Mouse (Mus musculus) retina, postnatal 7 days (tissue): ENCODE measurements around the gene Rnf5.

Experiments
- DNase-seq: peaks from one replicate; pipeline ENCODE4 v3.0.0-alpha.2; 2012; ENCODE audit warnings: low read depth, low spot score

Rnf5 gene

DNA sequence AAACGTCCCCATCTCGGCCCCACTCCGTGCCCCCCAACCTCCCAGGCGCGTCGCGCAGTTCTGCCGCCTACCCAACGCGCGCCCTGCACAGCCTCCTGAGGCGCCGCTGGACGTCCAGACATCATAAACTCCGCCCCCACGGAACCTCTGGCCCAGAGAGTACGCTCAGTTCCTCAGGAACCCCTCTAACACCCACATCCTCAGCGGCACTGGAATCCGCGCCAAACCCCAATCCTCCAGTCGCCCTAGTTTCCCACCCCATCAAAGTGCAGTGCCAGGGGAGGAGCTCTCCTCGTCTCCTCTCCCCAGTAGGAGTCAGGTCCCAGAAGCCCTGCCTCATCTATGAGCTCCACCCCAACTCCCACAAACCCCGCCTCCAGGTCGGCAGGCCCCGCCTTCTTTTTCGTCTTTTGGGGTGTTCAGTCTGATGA, 28.8 kb upstream of the Rnf5 start:
- no peak for DNase-seq

GRCm38 (mm10) chr17:34631647-34632046, 28.2 kb upstream of the Rnf5 start:
- DNase-seq = no peak

- DNase-seq = no peak
These were observed 27.3 kb upstream of the Rnf5 start for GRCm38 (mm10) chr17:34630761-34631301.

- no peak for DNase-seq
These were observed 26.5 kb upstream of the Rnf5 start for GRCm38 (mm10) chr17:34629796-34630603.

DNA sequence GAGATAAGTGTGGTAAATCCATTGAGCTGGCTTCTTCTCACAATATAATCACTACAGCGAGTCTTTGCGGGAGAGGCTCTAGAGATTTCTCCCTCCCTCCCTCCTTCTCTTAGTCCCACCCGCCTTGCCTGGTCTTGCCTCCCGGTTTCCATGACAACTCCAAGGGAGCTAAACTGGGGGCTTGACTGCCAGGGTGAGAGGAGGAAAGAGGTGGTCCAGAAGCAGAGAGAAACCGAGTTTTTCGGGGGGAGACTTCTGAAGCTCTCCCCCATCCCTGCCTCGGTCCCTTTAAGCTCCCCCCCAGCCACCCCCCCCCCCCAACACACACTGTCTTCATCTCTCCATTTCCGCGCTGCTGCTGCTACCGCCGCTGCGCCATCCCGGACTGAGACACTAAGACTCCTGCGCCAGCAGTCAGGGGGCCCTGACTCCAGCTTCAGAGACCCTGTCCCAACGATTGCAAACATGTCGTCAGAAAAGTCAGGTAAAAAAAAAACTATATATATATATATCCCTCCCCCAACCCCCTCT, 25.8 kb upstream of the Rnf5 start, which contains the start of gene Prrt1:
Prrt1 (plus strand) TSS at position 313 of the 531 bp plus-strand sequence.
- DNase-seq = no peak

DNA sequence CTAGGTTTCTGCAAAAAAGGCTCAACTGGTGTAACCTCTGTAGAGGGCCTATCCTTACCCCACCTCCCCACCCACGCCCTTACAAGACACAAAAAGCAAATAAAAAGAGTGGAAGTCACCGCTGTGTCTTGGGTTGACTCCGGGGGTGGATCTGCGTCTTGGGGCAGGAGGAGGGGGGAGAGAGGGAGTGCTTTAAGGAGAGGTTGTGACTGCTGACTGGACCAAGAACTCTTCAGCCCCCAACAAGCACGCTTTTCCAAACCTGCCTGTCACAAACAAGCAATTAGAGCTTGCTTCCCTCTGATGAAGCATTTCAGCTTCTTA, 25.1 kb upstream of the Rnf5 start:
- DNase-seq = no peak

- no peak for DNase-seq
These were observed 24.6 kb upstream of the Rnf5 start, which contains the start of gene Ppt2 for GRCm38 (mm10) chr17:34627943-34628643. Gene Ppt2, minus strand, starts transcription at chr17:34628510.

DNA sequence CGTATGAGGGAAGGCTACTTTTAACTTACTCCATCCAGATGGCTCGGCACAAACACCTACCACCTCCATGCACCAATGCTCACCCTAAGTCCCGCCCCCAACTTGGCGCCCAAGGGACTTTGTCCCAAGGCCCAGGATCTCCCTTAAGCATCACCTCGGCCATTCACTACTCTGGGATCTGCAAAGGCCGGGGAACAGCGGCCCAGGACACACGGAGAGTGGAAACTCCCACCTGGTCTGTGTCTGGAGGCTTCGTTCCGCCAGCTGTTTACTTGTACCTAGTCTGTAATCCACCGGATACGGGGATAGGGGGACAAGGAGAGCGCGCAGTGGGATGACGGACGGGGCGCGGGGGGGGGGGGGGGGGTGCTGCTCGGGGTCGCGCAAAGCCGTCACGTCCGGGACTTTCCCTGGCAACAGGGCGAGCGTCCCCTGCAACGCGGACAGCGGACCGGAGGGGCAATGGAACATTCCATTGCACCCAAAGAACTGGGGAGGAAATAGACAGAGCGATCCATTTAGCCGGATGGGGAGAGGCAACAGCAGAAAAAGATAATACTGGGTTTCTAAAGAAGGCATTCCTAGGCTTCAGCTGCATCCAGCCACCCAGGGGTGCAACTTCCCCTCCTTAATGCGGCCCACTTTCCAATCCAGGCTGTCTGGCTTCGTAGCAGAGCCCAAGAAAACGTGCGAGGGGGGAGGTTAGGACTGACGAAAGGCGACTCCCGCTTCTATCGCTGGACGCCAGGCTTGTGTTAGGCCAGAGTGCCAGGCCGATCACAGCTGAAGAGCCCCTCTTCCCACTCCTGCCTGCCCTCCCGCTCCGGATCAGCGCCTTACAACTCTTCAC, 23.8 kb upstream of the Rnf5 start:
- peak; percentile 78 for DNase-seq

DNA sequence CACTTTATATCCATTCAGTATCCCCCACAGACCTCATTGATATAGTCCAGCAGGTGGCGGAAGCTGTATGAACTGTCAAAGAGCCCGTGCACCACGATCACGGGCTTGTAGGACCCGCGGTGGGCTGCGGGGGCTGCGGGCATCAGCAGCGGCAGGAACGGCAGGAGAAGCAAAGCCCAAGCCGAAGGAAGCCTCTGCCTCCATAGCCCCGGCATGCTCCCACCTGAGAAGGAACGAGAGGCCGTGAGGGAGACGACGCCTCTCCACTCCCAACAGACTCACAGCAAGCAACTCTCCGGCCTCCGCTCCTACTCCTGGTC, 23.2 kb upstream of the Rnf5 start:
- DNase-seq = peak; percentile 50

- DNase-seq = no peak
These were observed 22.7 kb upstream of the Rnf5 start for GRCm38 (mm10) chr17:34626062-34626772.

- DNase-seq = no peak
These were observed 21.5 kb upstream of the Rnf5 start for GRCm38 (mm10) chr17:34624981-34625380.

DNA sequence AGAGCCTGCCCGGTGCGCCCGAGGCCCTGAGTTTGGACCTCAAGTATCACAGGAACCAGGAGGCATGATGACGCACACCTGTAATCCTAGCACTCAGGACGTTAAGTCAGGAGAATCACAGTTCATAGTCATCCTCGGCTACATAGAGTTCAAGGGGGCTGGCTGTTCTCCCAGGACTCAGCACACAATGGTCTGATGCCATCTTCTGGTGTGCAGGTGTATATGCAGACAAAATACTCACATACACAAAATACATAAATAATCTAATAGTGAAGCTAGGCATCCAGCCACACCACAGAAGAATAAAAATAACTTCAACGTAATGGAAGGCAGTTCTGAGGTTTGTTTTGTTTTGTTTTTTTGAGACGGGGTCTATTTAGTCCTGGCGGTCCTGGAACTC, 19.7 kb upstream of the Rnf5 start:
- no peak for DNase-seq

GRCm38 (mm10) chr17:34621006-34621405, 17.5 kb upstream of the Rnf5 start:
- no peak for DNase-seq

DNA sequence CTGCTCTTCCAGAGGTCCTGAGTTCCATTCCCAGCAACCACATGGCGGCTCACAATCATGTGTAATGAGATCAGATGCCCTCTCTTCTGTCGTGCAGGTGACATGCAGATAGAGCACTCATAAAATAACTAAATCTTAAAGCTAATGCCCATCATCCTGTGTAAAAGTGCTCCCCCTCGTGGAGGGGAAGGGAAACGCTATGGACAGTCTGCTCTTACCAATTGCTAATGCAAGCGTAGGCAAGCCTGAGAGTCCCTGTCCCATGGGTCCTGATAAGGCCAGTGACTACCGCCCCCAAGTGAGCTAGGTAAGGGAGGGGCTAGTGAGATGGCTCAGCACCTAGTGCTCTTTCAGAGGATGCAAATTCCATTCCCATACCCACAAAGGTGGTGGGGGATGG, 15.5 kb upstream of the Rnf5 start:
- DNase-seq = peak; percentile 56

GRCm38 (mm10) chr17:34615871-34616270, 12.4 kb upstream of the Rnf5 start, which contains the start of gene Egfl8:
Gene Egfl8, minus strand, starts transcription at chr17:34615971.
- no peak for DNase-seq

GRCm38 (mm10) chr17:34613830-34614229, 10.3 kb upstream of the Rnf5 start:
- no peak for DNase-seq

DNA sequence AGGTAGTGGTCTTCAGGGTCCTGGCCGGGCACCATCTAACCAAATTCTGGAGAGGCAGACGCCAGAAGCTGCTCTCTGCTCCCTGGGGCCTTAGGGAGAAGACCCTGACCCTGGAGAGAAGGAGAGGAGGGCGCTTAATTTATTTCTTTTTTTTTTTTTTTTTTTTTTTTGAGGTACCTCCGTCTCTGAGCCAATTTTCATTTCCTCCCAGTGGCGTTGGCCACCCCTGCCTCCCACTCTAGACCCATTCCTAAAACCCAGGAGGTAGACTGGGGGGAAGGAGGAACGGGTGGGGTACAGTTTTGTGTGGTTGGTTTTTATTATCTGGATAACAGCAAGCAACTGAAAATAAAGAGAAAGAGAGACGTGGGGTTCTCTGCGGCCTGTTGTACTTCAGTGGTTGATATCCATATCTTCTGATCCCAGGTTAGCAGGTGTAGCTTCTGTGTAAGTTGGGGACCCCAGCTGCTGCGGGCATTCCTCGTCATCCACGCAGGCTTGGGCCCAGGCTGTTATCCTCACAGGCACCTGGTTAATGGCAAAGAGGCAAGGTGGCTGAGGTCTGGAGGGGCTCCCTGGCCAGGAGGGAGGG, 9.7 kb upstream of the Rnf5 start:
- DNase-seq = no peak

DNA sequence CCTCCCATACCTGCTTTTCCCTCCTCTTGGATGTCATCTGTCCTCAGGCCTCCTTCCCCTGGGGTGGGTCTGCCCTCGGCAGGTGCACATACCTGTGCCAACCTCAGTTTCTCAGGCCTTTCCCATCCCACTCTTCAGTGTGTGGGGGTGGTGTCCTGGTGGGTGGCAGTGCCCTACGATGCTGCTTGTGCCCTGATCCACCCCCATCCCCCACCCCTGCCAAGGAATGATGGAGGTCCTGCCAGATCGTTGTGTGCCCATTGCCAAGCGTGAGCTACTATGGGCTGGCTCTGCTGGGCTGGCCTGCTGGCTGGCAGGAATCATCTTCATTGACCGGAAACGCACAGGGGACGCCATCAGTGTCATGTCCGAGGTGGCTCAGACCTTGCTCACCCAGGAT, 7.6 kb upstream of the Rnf5 start:
- DNase-seq = no peak

- DNase-seq = no peak
These were observed 4.5 kb upstream of the Rnf5 start for GRCm38 (mm10) chr17:34607997-34608396.

DNA sequence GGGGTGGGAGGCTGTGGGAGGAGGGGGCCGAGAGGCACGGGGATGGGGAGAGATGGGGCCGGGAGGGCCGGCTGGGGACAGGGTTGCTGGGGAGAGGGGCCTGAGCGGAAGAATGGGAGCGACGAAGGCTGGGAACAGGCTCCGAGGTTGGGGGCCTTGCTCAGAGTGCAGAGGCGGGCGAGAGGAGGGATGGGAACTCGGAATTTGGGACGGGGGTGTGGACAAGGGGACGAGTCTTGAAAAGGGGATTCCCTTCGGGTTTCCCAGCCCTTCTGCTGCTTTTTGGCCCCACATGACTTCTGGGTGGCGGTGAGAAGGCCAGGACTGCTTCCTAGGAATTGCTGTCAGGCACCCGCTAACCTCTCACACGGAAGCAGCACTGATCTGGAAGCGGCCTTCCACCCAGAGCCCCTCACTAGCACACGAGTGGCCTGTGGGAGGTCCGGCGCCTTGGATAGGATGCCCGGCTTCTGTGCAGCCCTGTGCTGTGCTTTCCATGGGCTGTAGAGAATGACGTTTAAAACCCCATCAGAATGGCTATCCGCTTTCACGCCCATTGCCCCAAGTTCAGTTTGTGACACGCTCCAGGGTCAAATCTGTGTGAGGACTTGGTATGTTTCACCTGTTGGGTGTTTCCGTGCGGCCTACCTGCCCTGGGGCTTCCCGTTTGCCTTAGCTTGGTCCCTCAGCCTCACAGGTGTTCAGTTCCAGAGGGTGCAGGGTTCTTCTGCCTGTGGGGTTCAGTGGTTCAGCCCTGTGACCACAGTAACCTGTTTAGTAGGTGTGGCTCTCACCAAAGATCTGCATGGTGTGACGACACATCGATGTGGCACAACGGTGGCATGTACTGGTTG, 2.9 kb upstream of the Rnf5 start:
- DNase-seq = no peak
